Mouse (Mus musculus) spleen, adult 2 months (tissue): ENCODE results near the gene Asf1b.

Source experiments
- CTCF ChIP-seq: fragments of 200-500 bp; IDR thresholded peaks from 2 replicates; pipeline ENCODE4 v1.5.1; 2011; ENCODE audit warnings: mild to moderate bottlenecking, inconsistent platforms; ENCODE audit not compliant: insufficient read depth, insufficient read length, insufficient replicate concordance; ENCODE audit errors: extremely low read depth
- POLR2A ChIP-seq: fragments of 200-500 bp; IDR thresholded peaks from 2 replicates; pipeline ENCODE4 v1.6.1; 2011; ENCODE audit warnings: low read depth, low read length, inconsistent platforms

DNA sequence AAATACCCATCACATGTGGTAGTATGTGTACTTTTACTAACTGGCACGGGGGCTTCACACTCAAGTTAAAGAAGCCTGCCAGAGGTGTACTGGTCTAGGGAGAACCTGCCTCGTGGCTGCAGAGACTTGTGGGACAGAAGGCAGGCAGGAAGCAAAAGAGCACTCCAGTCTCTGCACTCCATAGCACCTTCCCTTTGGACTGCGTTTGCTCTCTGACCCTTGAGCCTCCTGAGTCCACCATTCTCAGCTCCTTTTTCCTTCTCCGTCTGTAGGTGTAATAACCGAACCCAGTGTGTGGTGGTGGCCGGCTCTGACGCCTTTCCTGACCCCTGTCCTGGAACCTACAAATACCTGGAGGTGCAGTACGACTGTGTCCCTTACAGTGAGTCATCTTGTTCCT is 32.6 kb upstream of the Asf1b start:
- TF ChIP-seq POLR2A (no peak), CTCF (no peak)
